Mouse (Mus musculus) cerebellum, postnatal 25 days (tissue): ENCODE measurements around the gene Slc35f1.

Source experiments
- DNase-seq, 2 experiments: peaks; one replicate each; pipeline ENCODE4 v3.0.0; 2021; ENCODE audit warnings: mixed read lengths in 2 of 2

Gene Slc35f1

DNA sequence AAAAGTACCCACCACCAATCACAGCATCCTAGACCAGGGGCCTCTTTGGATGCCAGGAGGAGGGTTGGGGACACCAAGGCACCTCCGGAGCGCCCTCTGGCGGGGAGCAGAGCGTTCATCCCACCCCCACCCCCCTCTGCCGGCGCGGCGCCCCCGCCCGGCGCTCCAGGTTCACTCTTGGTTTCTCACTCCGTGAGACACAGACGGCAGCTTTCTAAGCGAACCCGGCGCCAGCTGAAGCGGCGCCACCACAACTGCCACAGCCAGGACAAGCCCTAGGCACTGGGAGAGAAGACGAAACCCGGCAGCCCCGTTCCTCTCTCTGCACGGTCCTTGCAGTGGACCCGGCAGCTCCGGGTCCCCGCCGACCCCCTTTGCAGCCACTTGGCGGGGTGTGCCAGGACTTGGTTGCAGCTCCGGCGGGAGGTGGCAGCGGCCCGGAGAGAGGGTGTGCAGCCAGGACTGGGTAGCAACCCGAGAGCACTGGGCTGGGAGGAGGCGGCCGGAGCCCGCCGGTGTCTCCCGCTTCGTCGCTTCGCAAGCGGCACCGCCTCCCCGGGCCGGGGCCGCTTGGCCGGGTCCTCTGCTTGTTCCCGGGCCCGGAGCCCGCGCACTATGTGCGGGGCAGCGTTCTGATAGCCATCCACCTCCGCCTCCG, at the start of gene Slc35f1:
Gene Slc35f1 (plus strand): TSS at position 200 of the 658 bp plus-strand sequence.
- peak; percentile 70 to 88 for DNase-seq

DNA sequence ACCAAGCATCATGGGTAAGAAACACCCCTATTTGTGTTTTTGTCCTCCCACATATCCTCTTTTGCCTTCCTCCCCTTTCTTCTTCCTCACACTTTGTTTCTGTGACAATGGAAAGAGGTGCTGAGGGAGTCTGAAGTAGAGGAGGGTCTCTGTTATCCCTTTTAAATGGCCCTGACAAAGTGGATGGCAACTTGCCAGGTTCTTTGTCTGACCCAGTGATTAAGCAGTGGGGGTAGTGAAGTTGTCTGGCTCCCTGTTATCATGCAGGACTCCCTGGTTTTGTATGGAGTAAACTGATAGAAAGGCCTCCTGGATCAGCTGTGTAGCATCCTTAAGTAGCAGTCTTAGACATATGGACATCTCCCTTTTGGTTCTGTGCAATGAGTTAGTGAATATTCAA, 19.1 kb upstream of the Slc35f1 start:
- no peak for DNase-seq

DNA sequence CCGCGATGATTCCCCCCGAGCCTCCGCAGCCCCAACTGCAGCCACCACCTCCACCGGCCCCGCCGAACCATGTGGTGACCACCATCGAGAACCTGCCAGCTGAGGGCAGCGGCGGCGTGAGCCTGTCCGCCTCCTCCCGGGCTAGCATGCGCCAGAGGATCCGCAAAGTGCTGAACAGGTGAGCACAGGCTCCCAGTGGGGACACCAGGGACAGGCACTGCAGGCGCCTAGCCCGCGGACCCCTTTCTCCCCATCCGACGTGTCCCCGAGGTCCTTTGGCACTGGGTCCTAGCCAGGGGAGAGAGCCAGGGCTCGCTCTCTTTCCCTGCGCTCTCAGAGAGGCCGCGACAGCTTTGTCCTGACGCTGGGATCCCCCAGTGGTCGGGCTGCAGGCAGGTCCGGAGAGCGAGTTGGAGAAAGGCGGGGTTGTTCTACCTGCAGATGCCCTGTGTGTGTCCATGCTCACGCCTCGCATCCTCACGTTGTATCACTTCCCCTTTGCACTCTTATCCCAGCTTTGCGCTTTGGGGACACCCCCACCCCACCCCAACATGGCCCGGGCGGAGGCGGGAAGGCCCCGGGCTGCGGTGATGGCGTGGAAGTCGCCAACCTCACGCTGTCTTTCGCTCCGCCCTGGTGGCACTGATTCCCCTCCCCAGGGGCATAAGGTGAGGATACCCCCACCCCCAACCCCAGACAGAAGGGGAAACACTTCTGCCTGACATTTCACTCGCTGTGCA, 829 bp downstream of the Slc35f1 start:
- peak; percentile 40 to 48 for DNase-seq

DNA sequence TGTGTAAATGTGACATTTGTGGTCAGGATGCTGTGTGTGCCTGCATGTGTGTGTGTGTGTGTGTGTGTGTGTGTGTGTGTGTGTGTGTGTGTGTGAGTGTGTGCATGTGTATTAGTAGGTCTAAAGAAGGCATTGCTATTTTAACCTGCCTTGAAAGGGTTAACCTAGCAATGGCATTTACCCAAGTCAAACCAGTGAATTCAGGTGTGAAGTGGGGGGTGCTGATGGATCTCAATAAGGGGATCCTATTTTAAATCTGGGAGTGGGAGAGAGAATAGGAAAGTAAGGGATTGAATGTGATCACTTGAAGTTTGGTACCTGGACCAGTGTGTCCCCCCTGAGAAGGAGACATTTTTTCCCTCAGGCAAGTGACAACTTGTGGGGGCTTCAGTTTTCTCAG, 13.4 kb downstream of the Slc35f1 start:
- no peak for DNase-seq

DNA sequence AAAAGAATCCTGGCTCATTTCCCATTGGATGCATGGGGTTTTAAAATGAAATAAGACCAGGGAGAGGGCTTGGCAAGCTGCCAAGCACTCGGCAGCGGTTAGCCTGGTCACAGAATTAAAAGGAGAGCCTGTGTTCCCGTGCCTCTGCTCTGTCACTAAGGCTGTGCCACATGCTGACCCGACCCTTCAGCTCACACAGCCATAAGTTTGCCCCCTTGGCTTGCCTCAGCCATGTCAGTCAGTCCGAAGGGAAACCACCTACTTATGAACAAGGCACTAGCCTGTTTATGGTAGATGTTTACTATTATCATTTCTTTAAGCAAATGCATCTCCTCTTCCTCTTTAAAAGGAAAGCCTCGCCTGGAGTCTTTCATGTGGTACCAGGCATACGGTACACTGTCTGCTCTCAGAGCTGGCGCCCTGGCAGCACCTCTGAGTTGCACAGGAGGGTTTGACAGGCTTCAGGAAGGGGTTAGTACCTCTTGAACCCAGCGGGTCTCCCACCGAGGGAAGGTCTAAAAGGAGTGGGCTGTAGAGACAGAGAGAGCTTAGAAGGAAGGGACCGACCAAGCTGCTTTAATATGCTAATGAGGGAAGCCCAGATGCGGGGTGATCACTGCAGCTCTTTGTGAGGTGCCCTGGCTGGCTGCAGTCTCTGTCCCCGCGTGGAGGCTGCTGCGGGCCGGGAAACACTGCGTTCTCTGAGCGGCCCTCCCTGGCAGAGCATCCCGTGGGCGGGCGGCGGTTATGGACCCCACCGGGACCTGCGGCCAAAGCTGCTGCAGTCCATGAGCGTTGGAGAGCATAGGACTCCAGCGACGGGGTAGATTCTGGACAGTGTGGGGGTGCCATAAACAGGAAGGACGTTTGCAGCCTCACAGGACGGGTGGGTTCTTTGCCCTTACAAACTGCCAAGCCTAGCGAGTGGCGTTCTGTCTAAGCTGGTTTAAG, 14.0 kb downstream of the Slc35f1 start:
- peak; percentile 28 to 44 for DNase-seq

DNA sequence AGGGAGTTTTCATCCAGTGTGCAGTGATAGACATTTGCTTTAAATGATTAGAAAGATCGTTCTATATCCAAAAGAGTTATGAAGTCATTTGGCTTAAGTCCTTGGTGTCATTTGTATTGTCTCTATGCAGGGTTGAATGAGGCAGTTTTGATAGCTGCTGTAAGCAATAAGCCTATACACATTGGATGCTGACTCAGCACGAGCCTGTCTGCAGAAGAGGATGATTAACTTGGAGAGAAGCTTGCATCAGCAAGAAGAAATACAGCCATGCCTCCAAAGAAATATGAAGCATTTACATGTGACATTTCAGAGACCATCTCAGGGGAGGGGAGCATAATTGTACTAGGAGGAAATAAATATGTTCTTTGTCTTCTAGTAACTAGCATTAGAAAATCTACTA, 19.1 kb downstream of the Slc35f1 start:
- DNase-seq = no peak

DNA sequence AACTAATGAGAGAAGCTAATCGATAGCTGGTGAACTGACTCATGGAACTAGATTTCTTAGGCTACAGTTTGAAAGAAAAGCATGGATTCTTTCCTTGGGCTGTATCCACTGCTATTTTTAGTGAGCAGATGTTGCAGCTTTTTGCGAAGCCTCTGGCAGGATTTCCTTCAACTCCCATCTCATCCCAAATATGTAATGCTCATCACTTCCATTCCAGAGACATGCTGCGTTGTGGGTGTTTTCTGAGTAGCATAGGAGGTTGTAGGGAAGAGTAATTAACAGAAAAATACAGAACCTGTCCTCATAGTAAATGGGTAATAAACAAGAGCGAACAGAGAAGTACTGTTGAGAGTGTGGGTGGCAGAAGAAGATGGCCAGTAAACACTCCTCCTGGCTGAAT, 21.8 kb downstream of the Slc35f1 start:
- DNase-seq = no peak

DNA sequence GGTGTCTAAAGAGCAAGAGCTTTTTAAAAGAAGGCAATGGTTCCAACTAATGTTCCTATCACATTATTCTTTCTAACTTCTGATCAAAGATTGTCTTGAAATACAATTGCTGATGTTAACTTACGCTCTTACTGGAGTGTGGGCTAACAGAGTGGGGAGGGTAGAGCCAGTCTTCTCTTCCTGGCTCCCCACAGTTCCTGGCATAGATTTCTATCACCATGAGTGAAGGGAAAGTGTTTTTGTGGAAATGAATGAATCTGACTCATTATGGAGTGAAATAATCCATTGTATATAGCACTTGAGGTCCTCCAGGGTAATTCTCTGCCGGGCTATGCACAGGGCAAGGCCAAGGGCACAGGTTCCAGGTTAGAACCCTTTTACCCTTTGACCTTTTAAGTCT, 24.2 kb downstream of the Slc35f1 start:
- DNase-seq = no peak

DNA sequence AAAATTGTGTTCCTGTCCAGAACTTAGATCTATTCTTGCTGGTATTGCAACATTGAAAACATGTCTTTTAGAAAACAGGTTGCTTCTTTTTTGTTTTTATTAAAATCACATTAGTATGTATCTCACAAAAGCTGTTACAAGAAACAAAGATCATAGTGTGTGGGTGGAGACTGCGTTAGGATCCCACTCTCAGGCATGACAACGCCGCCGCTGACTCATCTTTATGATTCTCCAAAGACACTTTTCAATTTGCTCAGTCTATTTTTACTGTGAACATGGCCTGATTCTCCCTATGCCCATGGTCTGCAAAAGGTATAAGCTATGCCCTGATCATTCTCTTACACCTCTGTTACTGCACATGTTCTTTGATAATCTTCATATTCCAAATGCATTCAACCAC, 24.8 kb downstream of the Slc35f1 start:
- no peak for DNase-seq

DNA sequence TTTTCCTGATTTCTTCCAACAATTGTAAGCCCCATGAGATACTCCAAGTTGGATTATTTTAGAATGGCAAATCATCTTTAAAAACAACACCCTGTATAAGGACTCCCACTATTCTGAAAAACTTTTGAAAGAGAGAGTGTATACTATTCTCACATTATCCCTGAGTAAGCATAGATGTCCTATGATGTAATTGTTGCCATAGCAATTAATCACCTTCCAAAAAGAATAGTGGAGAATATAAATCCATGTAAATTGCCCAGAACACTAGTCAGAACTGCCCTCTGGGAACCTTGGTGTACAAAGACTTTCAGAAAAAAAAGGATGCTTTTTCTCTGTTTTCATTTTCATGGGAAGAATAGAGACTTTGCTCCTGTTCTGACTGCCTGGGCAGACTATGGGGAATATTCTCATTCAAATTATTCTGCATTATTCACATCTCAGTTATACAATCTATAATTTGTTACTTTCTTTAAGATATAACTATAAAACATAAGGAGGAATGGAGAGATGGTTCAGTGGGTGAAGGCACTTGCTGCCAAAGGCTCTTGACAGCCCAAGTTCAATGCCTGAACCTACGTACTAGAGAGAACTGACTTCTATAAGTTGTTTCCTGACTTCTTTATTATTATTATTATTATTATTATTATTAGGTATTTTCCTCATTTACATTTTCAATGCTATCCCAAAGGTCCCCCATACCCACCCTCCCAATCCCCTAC, 28.0 kb downstream of the Slc35f1 start:
- DNase-seq = no peak

DNA sequence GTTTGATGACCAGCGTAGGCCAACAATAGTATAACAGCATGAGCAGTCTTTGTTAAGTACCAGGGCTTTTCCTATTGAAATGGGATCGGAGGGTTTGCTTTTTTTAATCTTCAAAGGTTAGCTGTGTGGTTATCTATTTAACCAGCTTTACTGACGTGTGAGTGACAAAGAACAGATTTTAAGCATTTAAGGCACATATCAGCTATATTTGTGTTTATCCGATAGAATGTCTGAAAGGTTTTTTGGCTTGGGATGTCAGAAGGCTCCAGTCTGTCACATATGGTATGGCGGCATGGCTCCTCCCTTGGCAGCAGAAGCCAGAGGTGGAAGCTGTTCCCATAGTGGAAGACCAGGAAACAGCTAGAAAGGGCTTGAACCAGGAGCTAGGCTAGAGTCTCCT, 36.3 kb downstream of the Slc35f1 start:
- DNase-seq = no peak

DNA sequence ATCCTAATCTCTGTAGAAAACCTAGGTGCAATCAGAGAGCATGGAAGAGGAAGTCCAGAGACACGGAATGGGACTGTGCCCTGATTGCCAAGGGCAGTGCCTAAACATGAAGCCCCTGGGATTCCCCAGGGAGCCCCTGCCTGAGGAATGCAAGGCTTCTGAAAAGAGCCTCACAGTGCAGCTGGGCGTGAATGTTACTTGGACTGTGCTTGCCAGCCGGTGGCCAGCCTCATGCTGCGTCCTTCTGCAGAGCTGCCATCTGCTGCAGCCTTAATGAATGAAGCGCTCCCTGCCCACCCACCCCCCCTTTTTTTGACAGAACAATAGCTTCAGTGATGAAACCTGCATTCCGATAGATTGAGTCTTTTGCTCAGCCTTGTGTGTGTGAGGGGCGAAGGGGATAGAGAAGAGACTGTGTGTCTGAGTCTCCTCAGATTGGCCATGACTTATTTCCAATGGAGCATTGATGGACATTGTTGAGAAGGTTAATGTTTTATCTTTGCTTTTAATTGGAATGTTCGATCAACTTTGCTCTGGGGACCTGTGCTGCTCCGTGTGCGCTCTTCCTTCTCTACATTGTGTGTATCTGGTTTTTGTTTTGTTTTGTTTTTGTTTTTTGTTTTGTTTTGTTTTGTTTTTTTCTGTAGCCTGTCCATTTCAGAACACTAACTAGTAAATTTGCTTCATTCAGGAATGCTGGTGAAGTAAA, 52.5 kb downstream of the Slc35f1 start:
- peak; percentile 81 to 86 for DNase-seq

DNA sequence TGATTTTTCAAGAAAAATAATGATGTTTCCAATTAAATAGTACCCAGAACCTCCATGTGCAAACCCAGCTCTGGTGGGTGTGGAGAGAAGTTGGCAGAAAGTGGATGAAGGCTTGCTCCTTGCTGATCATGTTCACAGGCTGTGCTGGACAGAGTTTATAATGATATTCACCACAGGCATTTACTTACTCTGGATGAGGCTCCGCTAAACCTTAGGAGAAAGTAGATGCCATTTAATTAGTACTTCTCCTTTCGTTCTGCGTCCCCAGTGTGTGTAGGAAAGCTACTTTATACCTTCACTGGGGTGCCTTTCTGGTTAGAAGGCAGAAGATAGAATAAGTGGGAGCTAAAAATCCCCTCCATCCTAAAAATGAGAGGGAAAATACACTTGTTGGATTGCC, 53.5 kb downstream of the Slc35f1 start:
- no peak for DNase-seq

DNA sequence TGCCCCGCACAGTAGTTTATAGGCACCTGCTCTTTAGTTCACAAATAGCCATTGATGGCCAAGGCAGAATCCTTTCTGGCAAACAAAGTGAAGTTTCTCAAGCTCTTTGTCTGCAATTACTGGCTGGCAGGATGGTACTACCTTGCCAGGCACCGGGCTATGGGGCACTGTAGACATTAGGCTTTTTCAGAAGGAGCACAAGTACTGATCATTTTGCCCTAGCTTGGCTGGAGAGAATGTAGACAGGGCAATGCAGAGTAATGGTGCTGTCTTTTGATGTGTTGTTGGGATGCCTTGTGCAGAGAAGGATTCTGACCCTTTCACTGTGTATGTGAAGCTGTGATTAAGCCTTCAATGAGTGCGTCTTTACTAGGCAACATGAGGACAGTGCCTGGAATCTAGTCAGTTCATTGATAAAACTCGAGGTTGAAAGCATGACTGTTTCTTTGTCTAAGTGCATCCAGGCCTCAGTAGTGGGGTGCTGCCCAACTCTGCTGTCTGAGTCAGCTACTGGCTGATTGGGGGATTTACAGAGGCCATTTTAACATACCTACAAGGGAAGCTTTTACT, 57.8 kb downstream of the Slc35f1 start:
- no peak for DNase-seq

DNA sequence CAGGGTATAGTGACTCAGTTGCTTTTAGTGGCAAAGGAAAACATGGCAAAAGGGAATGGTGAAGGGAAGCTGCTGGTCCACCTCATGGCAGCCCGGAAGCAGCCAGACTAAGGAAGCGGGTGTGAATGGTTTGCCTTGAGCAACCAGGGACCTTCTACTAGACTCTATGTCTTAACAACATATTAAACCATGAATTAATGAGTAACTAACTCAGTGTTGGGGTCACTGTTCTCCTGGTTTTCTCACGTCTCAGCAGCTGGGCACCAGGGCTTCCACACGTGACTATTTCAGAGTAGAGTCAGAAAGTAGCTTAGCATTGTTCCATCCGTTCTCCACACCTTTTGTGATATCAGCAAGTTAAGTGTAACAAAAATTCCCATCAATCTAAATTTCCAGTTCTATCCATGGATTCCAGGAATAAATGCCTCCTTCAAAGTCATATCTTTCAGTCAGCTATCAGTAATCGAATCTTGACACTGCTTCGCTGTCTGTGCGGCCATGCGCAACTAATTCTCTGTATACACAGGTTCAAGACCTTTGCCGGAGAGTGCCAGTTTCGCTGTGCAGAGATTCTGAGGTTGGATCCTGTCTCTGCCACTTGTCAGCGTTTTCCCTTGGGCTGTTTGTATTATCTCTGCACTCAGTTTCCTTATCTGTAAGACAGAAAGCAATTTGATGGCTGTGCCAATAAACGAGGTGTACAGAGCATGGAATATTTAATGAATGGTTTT, 65.8 kb downstream of the Slc35f1 start:
- no peak for DNase-seq

DNA sequence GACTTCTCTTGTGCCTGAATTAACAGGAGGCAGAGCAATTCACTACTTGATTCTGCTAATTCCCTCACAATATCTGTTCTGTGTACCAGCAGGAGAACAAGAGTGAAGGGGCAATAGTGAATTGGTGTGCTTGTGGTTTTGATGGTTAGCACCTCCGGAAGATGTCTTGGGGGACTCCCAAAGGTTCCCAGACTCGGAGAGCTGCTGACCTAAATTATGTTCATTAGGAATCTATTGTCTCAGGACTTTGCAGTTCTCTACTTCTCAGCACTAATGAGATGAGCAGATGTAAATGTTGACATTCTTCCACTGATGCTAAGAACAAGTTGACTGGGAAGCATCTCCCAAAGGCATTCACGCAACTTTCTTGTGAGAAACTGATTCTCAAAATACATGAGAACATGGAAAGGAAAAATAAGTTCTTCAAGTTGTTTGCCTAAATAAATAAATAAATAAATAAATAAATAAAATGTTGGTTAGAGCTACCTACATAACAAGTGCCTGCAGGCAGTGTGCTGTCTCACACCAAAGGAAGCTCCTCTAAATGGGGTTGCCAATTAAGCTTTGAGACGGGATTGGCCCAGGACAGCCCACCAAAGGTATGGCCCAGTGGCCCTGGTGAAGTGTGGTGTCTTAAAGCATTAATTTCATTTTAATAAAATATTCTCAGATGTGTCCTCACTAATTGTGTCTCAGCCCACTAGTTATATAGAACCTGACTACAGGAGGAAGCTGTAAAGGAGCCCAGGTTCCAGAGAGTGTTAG, 67.3 kb downstream of the Slc35f1 start:
- DNase-seq = no peak

DNA sequence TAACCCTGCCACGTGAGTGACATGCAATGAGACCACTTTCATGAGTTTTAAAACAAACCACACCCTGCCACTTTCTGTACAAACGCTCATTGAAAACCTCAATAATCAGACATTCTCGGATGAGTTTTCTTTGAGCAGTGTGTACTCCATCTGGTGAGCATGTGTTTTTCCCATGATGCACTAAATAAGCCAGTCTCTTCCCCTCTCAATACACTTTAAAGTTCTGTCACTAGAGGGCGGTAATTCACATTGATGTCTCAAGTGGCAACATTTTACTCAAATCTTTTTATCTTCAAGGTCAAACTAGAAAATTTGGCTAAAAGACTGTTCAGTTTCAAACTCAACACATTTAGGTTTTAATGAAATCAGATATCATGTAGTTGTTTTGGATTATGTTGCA, 68.3 kb downstream of the Slc35f1 start:
- DNase-seq = no peak

DNA sequence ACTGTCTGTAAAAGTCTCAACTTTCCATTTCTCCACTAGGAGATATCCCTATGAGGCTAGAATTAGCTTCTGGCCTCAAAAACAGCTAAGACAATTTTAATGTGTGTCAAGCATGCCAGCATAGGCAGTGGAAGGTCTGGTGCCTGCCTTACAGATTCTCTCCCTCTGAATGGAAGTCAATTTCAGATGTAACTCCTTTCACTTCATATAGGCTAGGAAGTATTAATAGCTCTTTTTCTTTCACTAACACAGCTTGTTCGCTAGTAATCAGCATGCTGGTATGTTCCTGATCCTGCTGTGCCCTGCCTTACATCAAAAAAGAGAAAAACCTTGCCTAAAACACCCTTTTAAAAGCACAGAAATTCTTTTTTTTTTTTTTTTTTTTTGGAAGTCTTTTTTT, 70.2 kb downstream of the Slc35f1 start:
- DNase-seq = no peak

DNA sequence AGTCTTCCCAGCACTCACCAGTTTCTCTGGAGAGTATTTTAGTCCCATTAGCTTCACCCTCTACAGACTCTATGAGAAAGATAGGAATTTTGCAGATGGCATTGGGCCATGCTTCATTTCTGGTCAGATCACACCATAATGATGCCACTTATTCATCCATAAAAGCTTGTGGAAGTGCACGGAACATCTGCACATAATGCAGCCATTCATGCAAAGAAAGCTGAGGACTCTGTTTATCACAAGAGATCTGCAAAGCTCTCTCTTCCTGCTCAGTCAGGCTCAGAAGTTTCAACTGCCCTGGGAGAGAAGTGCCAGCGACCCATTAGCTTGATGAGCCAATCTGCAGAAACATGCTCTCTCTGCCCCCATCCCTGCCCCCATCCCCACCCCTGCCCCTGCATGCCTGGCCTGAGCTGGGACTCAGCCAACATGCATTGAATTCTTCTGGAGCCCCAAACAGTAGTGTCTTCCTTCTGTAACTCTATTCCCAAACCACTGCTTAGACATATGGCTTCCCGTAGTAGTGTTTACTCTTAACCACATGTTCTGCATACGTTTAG, 89.7 kb downstream of the Slc35f1 start:
- DNase-seq = peak in 1 of 2 experiments; percentile 7

DNA sequence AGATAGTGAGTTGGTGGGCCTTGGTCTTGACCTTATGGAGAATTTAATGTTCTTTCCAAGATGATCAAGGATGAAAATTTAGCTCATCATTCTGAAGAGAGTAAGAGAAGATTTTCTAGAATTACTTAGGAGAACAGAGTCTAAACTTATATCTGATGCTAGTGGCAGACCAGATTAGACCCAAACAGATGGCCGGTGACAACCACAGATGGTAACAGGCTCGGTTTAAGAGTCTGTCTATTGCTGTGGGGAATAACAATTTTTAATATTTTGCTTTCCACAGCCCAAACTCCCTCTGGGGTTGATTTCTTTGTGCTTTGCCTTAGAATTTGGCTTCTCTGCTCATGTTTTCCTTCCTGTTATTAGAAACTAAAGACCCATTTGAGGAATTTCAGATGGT, 96.7 kb downstream of the Slc35f1 start:
- peak; percentile 10 to 37 for DNase-seq
